Mouse (Mus musculus) intestine, embryonic 16.5 days (tissue): ENCODE measurements around the gene Mt4. TPM values are rescaled to one million over a fixed set of nuclear protein-coding genes. Genes with fewer than 3 reads are reported as not detected.

ENCODE experiments used
- ATAC-seq: fragments of 200-750 bp; cut with Nextera tagmentation; 2 replicates; pipeline ENCODE4 v1.8.0; 2017; ENCODE audit warnings: moderate TSS enrichment, moderate library complexity
- H3K27ac ChIP-seq: fragments of 300-500 bp; sonication (generic); 2 replicates; pipeline ENCODE4 v1.5.1; 2014; ENCODE audit warnings: mild to moderate bottlenecking, low read length
- H3K27me3 ChIP-seq: fragments of 300-500 bp; sonication (generic); replicated peaks from 2 replicates; pipeline ENCODE4 v1.6.1; 2014; ENCODE audit warnings: low read length, control low read depth, mixed read lengths; ENCODE audit not compliant: control insufficient read depth, insufficient read depth
- H3K36me3 ChIP-seq: fragments of 300-500 bp; sonication (generic); 2 replicates; pipeline ENCODE4 v1.6.1; 2014; ENCODE audit warnings: low read length, control low read depth; ENCODE audit not compliant: control insufficient read depth, insufficient read depth
- H3K4me1 ChIP-seq: fragments of 300-500 bp; sonication (generic); 2 replicates; pipeline ENCODE4 v1.6.1; 2014; ENCODE audit warnings: low read length, control low read depth, mixed read lengths; ENCODE audit not compliant: control insufficient read depth, insufficient read depth
- H3K4me2 ChIP-seq: fragments of 300-500 bp; sonication (generic); 2 replicates; pipeline ENCODE4 v1.6.1; 2014; ENCODE audit warnings: low read depth, low read length, control low read depth
- H3K4me3 ChIP-seq: fragments of 300-500 bp; sonication (generic); 2 replicates; pipeline ENCODE4 v1.5.1; 2014; ENCODE audit warnings: mild to moderate bottlenecking, low read length
- H3K9ac ChIP-seq: fragments of 300-500 bp; sonication (generic); 2 replicates; pipeline ENCODE4 v1.6.1; 2014; ENCODE audit warnings: low read depth, low read length
- H3K9me3 ChIP-seq: fragments of 300-500 bp; sonication (generic); 2 replicates; pipeline ENCODE4 v1.6.1; 2016; ENCODE audit warnings: low read length, control low read depth; ENCODE audit not compliant: control insufficient read depth
- WGBS: fragments of 180-500 bp; shearing (Covaris S2); extraction: QIAGEN DNeasy Blood & Tissue Kit; methylation state at CpG from one replicate; pipeline ENCODE4 v1.1.7; 2014; 5-methylcytosine and 5-hydroxymethylcytosine counted together
- polyA plus RNA-seq: library from polyadenylated mRNA; unstranded; fragments of >200 nt; fragmentation: Nextera tagmentation; extraction: Ambion mirVana; gene quantifications from 2 replicates; pipeline ENCODE4 v1.2.1, GENCODE M21; 2015

Gene Mt4
- polyA plus RNA-seq, 1 experiment from 2014 or later = 5.5 TPM

DNA sequence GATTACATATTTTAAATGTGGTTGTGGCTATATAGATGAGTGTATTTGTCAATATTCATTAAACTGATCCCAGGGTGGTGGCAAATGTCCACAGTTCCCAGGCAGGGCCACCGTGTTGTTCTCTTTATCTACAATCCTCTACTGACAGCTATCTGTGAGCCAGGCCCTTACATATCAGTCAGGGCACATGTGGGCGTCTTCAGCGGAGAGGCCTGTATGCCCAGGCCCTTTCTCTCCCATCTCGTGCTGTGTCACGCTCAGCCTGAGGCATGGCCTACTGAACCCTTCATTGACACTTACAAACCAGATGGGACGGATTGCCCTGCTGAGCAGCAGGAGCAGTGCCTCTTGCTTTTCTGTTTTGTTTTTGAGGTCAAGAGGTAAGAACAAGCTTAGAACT lies 27.6 kb upstream of the Mt4 start:
- no peaks in the 10 kb centered on the region for H3K4me1 ChIP-seq
- H3K36me3 ChIP-seq = no peaks in the 10 kb centered on the region
- 75% methylated on average over 6 of the region's 6 CpGs for WGBS
- H3K27me3 ChIP-seq = no peaks in the 10 kb centered on the region
- H3K4me3 ChIP-seq = no peak overlapping the region
- no peak overlapping the region for H3K27ac ChIP-seq
- H3K9me3 ChIP-seq = no peaks in the 10 kb centered on the region
- ATAC-seq = peak; percentile 72; the same call in 1 of the 2 replicates
- no peak overlapping the region for H3K4me2 ChIP-seq
- no peak overlapping the region for H3K9ac ChIP-seq

DNA sequence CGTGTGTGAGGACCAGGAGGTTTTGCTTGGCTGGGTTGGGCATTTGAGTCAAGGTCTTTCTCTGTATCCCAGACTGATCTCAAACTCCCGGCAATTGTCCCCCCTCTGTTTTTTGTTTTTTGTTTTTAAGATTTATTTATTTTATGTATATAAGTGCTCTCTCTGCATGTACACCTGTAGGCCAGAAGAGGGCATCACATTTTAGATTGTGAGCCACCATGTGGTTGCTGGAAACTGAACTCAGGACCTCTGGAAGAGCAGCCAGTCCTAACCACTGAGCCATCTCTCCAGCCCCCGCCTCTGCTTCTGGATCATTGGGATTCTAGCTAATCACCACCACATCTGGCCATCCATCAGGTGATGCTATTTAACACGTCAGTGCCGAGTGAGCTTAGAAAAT lies 27.2 kb upstream of the Mt4 start:
- 76% methylated on average over 5 of the region's 5 CpGs for WGBS
- Histone ChIP-seq H3K27ac (no peak overlapping the region), H3K4me3 (no peak overlapping the region), H3K4me1 (no peaks in the 10 kb centered on the region), H3K4me2 (no peak overlapping the region), H3K9me3 (no peaks in the 10 kb centered on the region), H3K27me3 (no peaks in the 10 kb centered on the region), H3K9ac (no peak overlapping the region), H3K36me3 (no peaks in the 10 kb centered on the region)
- no peak for ATAC-seq

DNA sequence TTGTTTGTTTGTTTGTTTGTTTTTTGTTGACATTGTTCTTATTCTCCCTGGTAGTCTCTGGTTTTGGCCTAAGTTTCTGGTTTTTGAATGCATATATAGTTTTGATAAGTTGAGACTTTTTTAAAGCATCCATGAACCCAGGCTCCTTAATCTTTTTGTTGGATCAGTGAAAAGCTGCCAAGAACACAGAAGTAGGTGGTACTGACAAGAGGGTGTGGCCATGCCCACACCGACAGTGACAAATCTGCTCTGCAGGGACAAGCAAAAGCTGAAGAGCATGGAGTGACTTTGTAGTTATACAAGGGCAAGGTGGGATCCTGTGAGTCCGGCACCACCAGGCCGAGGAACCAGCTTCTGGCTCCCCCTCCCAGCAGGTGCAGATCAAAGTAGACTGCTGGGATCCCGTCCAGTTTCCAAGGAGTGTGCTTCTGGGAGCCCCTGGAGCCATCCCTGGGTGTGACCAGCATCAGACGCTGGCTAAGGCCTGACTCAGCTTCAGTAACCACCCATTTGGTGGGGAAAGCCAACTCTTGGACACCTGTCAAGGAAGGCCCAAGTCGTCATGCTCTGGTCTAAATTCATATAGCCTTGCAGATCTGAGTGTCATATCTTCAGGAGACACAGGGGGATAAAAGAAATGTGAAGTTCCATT lies 26.3 kb upstream of the Mt4 start:
- H3K27ac ChIP-seq = no peak overlapping the region
- no peaks in the 10 kb centered on the region for H3K4me1 ChIP-seq
- H3K4me3 ChIP-seq = no peak overlapping the region
- H3K36me3 ChIP-seq = no peaks in the 10 kb centered on the region
- no peak overlapping the region for H3K9ac ChIP-seq
- no peaks in the 10 kb centered on the region for H3K27me3 ChIP-seq
- no peak overlapping the region for H3K4me2 ChIP-seq
- ATAC-seq = no peak
- H3K9me3 ChIP-seq = no peaks in the 10 kb centered on the region
- WGBS = 55% methylated on average over 6 of the region's 6 CpGs

DNA sequence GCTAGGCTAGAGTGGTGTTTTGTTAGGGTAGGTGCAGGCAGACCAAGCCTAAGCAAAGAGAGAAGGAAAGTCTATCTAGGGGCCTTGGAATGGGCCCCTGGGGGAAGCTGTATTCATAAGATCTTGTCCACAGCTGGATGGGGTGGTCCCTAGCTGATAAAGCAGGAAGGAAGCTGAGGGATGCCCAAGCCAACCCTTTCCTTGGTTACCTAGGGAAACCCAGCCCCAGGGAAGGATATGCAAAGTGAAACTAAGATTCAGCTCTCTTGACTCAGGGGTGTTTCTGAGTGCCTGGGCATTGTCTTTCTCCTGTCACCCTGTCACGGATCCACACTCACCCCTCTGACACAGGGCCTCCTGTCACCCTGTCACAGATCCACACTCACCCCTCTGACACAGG lies 23.6 kb upstream of the Mt4 start:
- Histone ChIP-seq H3K27ac (no peak overlapping the region), H3K4me2 (no peak overlapping the region), H3K9ac (no peak overlapping the region), H3K36me3 (no peaks in the 10 kb centered on the region), H3K9me3 (no peaks in the 10 kb centered on the region), H3K4me3 (no peak overlapping the region), H3K4me1 (no peaks in the 10 kb centered on the region), H3K27me3 (no peaks in the 10 kb centered on the region)
- no peak for ATAC-seq
- 58% methylated on average over 1 of the region's 1 CpGs for WGBS

DNA sequence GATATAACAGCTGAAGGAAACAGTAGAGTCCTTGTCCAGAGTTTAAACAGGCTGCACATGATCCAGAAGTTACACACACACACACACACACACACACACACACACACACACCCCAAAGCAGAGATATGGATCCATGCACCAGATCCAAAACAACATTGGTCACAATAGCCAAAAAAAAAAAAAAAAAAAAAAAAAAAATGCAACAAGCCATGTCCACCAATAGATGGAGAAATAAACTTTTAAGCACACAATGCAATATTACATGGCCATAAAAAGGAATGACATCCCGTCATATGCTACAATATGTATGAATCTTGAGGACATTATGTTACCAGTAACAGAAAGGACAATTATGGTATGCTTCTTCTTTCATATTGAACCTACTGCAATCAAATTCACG lies 23.0 kb upstream of the Mt4 start:
- no peak overlapping the region for H3K27ac ChIP-seq
- no peaks in the 10 kb centered on the region for H3K27me3 ChIP-seq
- H3K36me3 ChIP-seq = no peaks in the 10 kb centered on the region
- H3K9me3 ChIP-seq = no peaks in the 10 kb centered on the region
- no peak for ATAC-seq
- no peaks in the 10 kb centered on the region for H3K4me1 ChIP-seq
- no peak overlapping the region for H3K4me2 ChIP-seq
- no peak overlapping the region for H3K4me3 ChIP-seq
- H3K9ac ChIP-seq = no peak overlapping the region
- 82% methylated on average over 2 of the region's 2 CpGs for WGBS

DNA sequence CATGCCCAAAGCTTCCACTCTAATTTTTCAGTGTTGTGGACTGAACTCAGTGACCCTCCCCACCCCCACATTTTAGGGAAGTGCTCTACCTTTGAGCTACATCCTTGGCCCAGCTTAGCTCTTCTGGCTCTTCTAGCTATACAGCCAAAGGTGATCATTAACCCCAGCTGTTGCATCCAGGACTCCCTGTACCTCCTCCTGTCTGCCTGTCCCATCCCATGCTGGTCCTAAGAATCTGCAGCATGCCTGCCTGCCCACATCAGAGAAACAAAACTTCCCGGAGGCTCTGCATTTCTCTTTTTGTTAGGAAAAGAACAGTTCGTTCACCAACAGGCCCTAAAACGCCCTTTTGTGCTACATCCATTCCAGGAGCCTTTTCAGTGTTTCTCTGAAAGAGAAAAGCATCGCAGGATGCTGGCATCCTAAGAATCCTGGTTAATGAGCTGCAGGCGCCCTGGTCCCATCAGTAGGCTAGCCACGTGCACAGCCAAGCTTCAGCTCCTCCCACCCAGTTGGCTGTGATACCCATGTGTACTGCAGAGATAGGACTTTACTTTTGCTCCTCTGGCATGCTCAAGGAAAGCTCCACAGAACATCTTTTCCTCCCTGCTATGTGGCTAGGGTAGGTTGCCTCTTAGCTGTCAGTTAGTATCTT lies 18.1 kb upstream of the Mt4 start:
- Histone ChIP-seq H3K4me1 (no peaks in the 10 kb centered on the region), H3K4me3 (no peak overlapping the region), H3K27me3 (no peaks in the 10 kb centered on the region), H3K9me3 (no peaks in the 10 kb centered on the region), H3K9ac (no peak overlapping the region), H3K27ac (no peak overlapping the region), H3K36me3 (no peaks in the 10 kb centered on the region), H3K4me2 (no peak overlapping the region)
- 12% methylated on average over 6 of the region's 6 CpGs for WGBS
- no peak for ATAC-seq

DNA sequence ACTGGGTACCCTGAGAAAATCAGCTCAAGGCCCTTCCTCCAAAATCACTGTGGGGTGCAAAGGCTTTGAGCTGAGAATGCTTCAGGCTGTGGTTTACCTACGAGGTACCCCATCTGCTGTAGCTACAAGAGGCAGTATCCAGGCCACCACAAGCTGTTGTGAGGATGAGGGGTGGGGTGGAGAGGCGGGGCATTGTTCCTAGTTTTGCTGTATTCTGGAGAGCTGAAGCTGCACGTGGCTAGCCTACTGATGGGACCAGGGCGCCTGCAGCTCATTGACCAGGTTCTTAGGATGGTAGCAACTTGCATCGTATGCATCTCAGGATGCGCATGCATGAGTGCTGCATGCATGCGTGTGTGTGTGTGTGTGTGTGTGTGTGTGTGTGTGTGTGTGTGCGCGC lies 15.4 kb upstream of the Mt4 start:
- Histone ChIP-seq H3K4me2 (no peak overlapping the region), H3K27me3 (no peaks in the 10 kb centered on the region), H3K36me3 (no peaks in the 10 kb centered on the region), H3K9me3 (no peaks in the 10 kb centered on the region), H3K9ac (no peak overlapping the region), H3K4me1 (no peaks in the 10 kb centered on the region), H3K4me3 (no peak overlapping the region), H3K27ac (no peak overlapping the region)
- WGBS = 83% methylated on average over 9 of the region's 9 CpGs
- ATAC-seq = no peak

DNA sequence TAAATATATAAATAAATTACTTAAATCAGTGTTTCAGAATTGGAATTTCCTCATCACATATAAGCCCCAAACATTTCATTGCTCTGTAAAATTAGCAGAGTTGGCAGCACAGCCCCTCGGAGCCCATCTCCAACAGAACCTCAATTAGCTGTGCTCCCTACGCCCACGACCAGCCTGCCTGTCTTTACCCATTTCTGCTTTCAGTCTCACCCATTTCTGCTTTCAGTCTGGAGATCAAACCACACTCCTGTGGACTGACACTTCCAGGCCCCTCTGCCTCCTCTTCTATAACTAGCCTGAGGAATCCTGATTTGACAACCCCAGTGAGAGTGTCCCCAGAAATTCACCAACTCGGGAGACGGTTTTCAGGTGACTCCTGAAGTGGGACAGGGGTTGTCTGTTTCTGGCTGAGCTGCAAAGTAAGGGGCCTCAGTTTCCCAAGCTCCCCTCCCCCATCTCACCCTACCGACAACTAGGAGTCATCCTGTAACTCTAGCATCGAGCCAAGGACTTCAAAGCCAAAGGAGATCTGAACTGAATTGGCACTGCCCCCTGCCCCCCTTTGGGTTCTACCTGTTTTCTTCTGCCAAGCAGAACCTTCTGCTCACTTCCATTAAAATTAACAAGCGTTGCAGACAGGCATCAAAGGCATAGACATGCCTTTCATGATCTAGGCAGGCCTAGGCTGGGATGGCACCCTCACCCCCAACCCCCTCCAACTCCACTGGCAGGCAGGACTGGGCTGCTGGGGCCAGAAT lies 14.1 kb upstream of the Mt4 start:
- no peaks in the 10 kb centered on the region for H3K27me3 ChIP-seq

DNA sequence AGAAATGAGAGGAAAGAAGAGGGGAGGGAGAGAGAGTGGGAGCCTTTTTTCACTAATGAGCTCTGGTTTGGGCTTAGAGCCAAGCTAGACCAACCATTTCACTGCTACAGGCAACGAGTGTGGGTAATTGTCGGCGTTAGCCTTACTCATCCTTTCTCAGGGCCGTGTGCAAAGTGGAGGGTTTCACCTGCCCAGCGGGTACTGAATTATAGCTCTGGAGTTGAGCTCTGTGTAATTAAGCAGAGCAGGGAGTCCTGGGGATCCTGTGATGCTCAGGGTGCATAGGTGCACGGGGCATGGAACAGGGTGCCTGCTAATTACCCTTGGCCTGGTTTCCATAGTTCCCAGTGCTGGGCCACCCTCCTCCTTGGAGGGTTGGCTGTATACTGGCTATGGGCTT lies 9.3 kb upstream of the Mt4 start:
- H3K9me3 ChIP-seq = no peaks in the 10 kb centered on the region

More for the DNA sequence above, 14.1 kb upstream of the Mt4 start:
- H3K4me2 ChIP-seq = no peak overlapping the region
- no peak for ATAC-seq
- no peaks in the 10 kb centered on the region for H3K9me3 ChIP-seq
- H3K27ac ChIP-seq = no peak overlapping the region
- H3K9ac ChIP-seq = no peak overlapping the region
- no peak overlapping the region for H3K4me3 ChIP-seq
- H3K36me3 ChIP-seq = no peaks in the 10 kb centered on the region
- no peaks in the 10 kb centered on the region for H3K4me1 ChIP-seq
- whole genome bisulfite sequencing = 42% methylated on average over 8 of the region's 8 CpGs

More for the DNA sequence above, 9.3 kb upstream of the Mt4 start:
- Histone ChIP-seq H3K9ac (no peak overlapping the region), H3K36me3 (no peaks in the 10 kb centered on the region), H3K27me3 (no peaks in the 10 kb centered on the region), H3K4me3 (no peak overlapping the region), H3K27ac (no peak overlapping the region), H3K4me2 (no peak overlapping the region), H3K4me1 (no peaks in the 10 kb centered on the region)
- 75% methylated on average over 6 of the region's 6 CpGs for WGBS
- ATAC-seq = no peak
